Mouse (Mus musculus): Measurements from ENCODE around the gene Gm13279.
"Not testable (repeated sequence)": the region's sequence is repeated elsewhere in the genome, so short reads cannot be mapped to it uniquely, and the experiment has no call there.

DNA sequence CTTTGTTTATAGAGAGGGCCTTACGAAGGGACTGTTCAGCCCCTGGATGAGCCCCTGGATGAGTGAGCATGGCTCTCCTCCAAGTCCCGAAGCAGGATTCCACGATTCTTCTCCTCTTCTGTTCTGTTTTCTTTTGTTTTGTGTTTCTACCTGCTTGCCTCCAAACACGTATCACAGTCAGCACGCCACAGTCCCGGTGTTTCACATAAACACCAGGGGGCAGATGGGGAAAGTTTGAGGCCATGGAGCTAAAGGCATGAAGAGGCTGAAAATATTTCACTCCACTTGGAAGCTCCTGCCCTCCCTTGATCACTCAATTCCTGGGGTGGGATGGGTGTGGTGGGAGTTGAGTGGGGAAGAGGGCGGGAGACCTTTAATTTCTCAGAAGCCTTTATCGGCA is 35.4 kb upstream of the Gm13279 start:
- not testable (repeated sequence) for TF ChIP-seq EP300 (optimal IDR thresholded peaks at IDR 0.05)
- peak; percentile 16; the same call in 1 of the 2 replicates for TF ChIP-seq CTCF (IDR thresholded peaks at IDR 0.05; ENCODE audit: low read depth)

Measured in stomach, postnatal 0 days (tissue).